ENCODE assay signal across 14 mouse cellular contexts in genomic region chr8:115201726-115202125, GRCm38 (mm10).
"Had no signal": no experiment of that assay in that cellular context is flagged by ENCODE, and none has a peak within 500 bp of the region (broad histone marks: within the 10 kb centered on the region; RNA-seq: fewer than 3 reads in every experiment).

No protein-coding gene starts in this region.

- H3K4me1 ChIP-seq: intestine, embryonic 15.5 days had no signal

- H3K9me3 ChIP-seq: intestine, embryonic 15.5 days; kidney, embryonic 15.5 days had no signal

- H3K36me3 ChIP-seq: intestine, embryonic 15.5 days; kidney, embryonic 15.5 days had no signal

- ATAC-seq: intestine, embryonic 15.5 days; liver, postnatal 0 days; lung, postnatal 0 days had no signal

- H3K4me2 ChIP-seq: intestine, embryonic 15.5 days; kidney, embryonic 15.5 days; lung, embryonic 14.5 days had no signal

- DNase-seq: kidney, adult 11 months; kidney, adult 8-10 months; kidney, postnatal 10 days; kidney, postnatal 36 days; left cerebral cortex, postnatal 4 days; liver, postnatal 0 days; lung, embryonic 14.5 days; thymus, adult 18-20 months; thymus, postnatal 36 days had no signal

- H3K9ac ChIP-seq: intestine, embryonic 15.5 days; kidney, embryonic 15.5 days; liver, embryonic 14.5 days; liver, postnatal 0 days; lung, embryonic 14.5 days had no signal

- H3K4me3 ChIP-seq: intestine, embryonic 15.5 days; kidney, embryonic 15.5 days had no signal

- H3K27ac ChIP-seq: intestine, embryonic 15.5 days; kidney, embryonic 15.5 days; liver, embryonic 14.5 days; macrophage had no signal
